Mouse (Mus musculus) cerebellum, adult 18-20 months (tissue): Measurements from ENCODE around the gene Tubb2a.

Source experiments
- DNase-seq, 2 experiments: peaks; one replicate each; pipeline ENCODE4 v3.0.0; 2021

Tubb2a gene

GRCm38 (mm10) chr13:34077492-34078271 is at the start of gene Tubb2a:
Gene Tubb2a, minus strand, starts transcription at chr13:34078007.
- peak; percentile 91 to 94 for DNase-seq

DNA sequence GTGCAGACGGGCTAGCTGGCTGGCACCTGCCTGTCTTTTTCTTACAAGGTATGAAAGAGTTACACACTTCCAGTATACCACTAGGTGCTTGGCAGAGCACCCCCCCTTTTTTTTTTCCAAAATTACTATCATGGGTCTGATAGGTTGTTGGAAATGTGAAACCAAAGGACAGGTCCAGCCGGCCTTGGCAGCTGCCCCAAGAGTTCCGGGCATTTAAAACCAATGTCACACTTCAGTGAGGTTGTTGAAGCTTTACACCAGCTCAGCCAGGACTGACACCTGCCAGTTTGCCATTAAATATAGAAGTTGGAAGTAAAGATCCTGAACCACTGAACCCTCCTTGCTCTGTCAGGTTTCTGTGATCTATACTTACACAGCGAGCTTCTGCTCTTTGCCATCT is 47.9 kb upstream of the Tubb2a start:
- DNase-seq: no peak

- no peak for DNase-seq
Observed at GRCm38 (mm10) chr13:34120536-34120935, 42.7 kb upstream of the Tubb2a start.

- no peak for DNase-seq
Observed at GRCm38 (mm10) chr13:34119406-34119805, 41.6 kb upstream of the Tubb2a start.

DNA sequence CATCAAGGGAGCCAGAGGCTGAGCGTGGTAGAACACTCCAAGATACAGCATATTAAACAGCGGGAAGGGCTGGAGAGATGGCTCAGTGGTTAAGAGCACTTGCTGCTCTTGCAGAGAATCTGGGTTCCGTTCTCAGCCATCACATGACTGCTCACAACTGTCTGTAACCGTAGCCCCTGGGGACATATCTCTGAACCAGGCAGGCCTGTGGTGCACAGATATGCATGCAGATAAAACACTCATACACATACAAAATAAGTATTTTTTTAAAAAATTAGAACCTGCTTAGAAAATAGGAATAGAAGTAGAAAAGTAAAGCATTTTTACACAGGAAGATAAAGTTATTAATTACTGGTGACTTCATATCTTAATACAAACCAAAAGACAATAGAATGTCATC is 41.0 kb upstream of the Tubb2a start:
- DNase-seq: no peak

GRCm38 (mm10) chr13:34116508-34116907 is 38.7 kb upstream of the Tubb2a start:
- DNase-seq: no peak

- no peak for DNase-seq
Observed at GRCm38 (mm10) chr13:34114654-34115053, 36.8 kb upstream of the Tubb2a start.

GRCm38 (mm10) chr13:34113086-34113485 is 35.3 kb upstream of the Tubb2a start:
- no peak for DNase-seq

- no peak for DNase-seq
Observed at GRCm38 (mm10) chr13:34112369-34113081, 34.7 kb upstream of the Tubb2a start.

DNA sequence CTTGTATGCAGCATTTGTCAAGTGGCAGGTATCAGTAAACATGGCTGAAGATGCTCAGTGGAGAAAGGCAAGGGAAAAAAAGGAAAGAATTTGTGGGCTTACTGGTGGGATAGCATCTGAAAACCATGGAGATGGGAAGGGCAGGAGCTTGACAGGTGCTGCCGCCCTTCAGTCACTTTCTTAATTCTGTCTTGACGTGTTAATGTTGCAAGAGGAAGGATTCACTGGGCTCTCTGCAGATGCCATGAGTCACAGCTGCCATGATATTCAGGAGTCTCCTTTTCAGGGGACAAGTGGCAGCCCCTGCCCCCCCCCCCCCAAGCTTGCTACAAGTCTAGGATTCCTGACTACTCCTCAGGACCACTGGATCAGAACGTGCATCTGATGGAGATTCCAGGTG is 34.1 kb upstream of the Tubb2a start:
- no peak for DNase-seq

DNA sequence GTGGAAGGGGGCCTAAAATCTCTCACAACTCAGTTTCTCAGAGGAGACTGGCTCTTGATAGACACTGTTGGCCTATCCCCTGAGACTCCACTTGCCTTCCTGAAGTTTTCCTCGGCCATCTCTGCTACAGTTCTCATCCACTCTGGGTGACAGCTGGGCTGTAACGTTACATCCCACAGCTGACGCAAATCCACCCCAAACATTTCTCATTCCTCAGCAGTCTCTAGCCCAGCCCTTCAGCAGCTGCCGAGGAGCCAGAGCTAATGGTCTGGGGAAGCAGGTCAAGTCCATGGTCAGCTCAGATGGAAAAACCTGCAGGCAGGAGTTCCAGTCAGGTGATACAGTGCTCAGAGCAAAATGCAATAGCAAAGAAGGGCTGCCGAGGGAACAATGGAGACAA is 33.2 kb upstream of the Tubb2a start:
- DNase-seq: no peak

GRCm38 (mm10) chr13:34109677-34110058 is 31.9 kb upstream of the Tubb2a start:
- no peak for DNase-seq

- no peak for DNase-seq
Observed at GRCm38 (mm10) chr13:34109035-34109676, 31.3 kb upstream of the Tubb2a start.

GRCm38 (mm10) chr13:34106999-34107398 is 29.2 kb upstream of the Tubb2a start:
- no peak for DNase-seq

- DNase-seq: no peak
Observed at GRCm38 (mm10) chr13:34106256-34106655, 28.4 kb upstream of the Tubb2a start.

DNA sequence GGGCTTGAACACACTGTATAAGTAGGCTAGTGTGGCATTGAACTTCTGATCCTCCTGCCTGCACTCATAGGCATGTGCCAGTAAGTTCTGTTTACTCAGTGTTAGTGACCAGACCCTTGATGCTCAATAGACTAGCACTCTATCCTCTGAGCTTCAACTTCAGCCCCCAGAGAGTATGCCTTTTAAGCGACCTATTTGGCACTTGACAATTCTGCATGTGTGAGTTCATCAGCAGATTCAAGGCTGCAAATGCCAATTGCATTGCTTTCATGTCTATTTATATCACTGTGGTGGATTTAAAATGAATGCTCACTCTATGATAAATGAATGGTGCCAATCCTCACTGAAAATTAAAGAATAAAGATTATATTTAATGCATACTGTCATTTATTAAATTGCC is 27.6 kb upstream of the Tubb2a start:
- DNase-seq: no peak

DNA sequence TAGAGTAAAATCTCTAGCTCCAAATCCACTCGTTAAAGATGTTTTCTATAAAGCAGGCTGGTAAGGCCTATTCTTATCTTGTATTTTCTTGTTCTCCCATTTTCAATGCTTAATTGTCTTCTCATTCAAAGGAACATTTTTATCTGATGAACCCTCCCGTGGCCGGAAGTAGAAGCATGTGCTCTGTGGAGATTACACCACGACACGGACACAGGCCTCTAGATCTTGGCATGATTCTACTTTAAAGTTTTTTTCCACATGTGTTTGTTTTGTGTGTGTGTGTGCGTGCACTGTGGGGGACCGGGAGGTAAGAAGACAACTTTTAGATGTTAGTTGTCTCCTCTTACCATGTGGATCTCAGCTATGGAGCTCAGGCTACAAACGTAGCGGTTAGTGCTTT is 24.1 kb upstream of the Tubb2a start:
- no peak for DNase-seq

- DNase-seq: no peak
Observed at GRCm38 (mm10) chr13:34101247-34101646, 23.4 kb upstream of the Tubb2a start.

DNA sequence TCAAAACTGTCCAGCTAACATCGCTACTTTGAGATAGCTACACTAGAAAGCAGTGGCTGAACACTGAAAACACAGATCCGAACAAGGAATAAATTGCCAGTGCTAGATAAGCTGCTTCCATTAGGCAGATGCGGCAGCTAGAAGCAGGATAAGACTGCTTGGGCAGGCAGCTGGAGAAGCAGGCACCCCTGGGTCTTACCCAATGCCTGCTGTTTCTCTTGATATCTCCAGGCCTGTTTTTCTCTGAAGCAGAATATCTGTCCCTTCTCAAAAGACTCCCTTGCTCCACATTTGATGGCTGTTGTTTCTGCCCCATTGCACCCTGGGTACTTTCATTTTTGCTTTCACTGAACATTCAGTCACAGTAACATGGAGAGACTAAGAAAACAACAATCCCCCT is 22.9 kb upstream of the Tubb2a start:
- no peak for DNase-seq

DNA sequence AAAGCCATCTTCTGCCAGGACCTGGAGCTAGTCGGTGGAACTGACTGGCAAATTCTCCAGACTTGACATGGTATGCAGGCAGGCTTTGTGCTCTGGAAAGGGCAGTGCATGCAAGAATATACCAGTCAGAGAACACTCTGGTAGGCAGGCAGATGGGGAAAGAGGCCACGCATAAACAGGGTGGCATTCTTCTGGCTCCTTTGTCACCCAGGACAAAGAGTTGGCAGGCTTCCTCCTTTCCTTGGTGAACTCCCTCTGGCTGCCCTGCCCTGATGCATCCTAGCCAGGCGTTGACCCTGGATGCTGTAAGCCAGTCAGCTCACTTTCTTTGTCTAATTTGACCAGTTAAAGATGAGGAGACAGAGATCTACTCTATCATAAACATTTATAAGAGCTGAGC is 19.3 kb upstream of the Tubb2a start:
- no peak for DNase-seq

DNA sequence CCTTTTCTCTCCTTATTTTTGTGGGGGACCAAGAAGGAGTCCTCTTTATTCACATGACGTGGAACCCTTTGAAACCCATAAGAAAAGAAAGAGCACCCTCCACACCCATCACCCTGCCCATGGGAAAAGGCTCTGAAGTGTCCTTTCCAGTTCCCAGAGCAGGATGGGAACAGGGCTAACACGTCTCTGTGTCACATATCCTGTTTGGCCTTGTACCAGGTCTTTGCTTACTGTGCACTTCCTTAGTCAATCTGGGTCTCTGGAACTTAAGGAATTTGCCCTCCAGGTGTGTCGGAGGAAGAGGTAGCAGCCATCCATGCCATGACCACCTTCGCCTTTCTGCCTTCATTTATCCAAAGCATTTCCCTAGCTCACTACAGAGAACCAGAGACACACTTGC is 18.6 kb upstream of the Tubb2a start:
- no peak for DNase-seq

- DNase-seq: peak in 1 of 2 experiments; percentile 15
Observed at GRCm38 (mm10) chr13:34095542-34096435, 18.0 kb upstream of the Tubb2a start.

- DNase-seq: no peak
Observed at GRCm38 (mm10) chr13:34089358-34089757, 11.6 kb upstream of the Tubb2a start.
